Mouse (Mus musculus) heart, adult 2 months (tissue): ENCODE results near the gene Erp27. TPM values are rescaled to one million over a fixed set of nuclear protein-coding genes. Genes with fewer than 3 reads are reported as not detected.

Experiments
- DNase-seq, 2 experiments: peaks; one replicate each; pipeline ENCODE4 v3.0.0; 2021
- H3K27ac ChIP-seq: fragments of 200-600 bp; 2 replicates; pipeline ENCODE4 v1.8.1; 2022
- H3K27me3 ChIP-seq: fragments of 200-500 bp; 2 replicates; pipeline ENCODE4 v1.6.1; 2012; ENCODE audit warnings: mild to moderate bottlenecking, low read length, inconsistent platforms, mixed read lengths; ENCODE audit not compliant: control insufficient read depth, insufficient read depth
- H3K36me3 ChIP-seq: fragments of 200-500 bp; 2 replicates; pipeline ENCODE4 v1.6.1; 2012; ENCODE audit warnings: low read length, inconsistent platforms; ENCODE audit not compliant: control insufficient read depth, insufficient read depth
- H3K4me1 ChIP-seq: fragments of 200-500 bp; 2 replicates; pipeline ENCODE4 v1.6.1; 2011; ENCODE audit warnings: low read length; ENCODE audit not compliant: control insufficient read depth, insufficient read depth
- H3K4me3 ChIP-seq: fragments of 200-600 bp; 2 replicates; pipeline ENCODE4 v1.8.1; 2022
- H3K79me2 ChIP-seq: fragments of 200-500 bp; replicated peaks from 2 replicates; pipeline ENCODE4 v1.6.1; 2012; ENCODE audit warnings: mild to moderate bottlenecking, inconsistent platforms, low read length, moderate library complexity, mixed read lengths; ENCODE audit not compliant: control insufficient read depth, insufficient read depth
- H3K9ac ChIP-seq: fragments of 200-500 bp; 2 replicates; pipeline ENCODE4 v1.6.1; 2012; ENCODE audit warnings: low read depth, mild to moderate bottlenecking, control low read depth, inconsistent platforms, low read length, mixed read lengths
- CTCF ChIP-seq: fragments of 200-600 bp; IDR thresholded peaks from 2 replicates; pipeline ENCODE4 v1.8.1; 2022; ENCODE audit warnings: antibody characterized with exemption, mild to moderate bottlenecking, moderate library complexity
- EP300 ChIP-seq: fragments of 200-500 bp; IDR thresholded peaks from 2 replicates; pipeline ENCODE4 v1.6.1; 2011; ENCODE audit warnings: low read depth, low read length, control low read depth; ENCODE audit not compliant: insufficient read depth
- POLR2A ChIP-seq: fragments of 200-500 bp; IDR thresholded peaks from 2 replicates; pipeline ENCODE4 v1.6.1; 2011; ENCODE audit warnings: mild to moderate bottlenecking, low read depth, low read length, control low read depth; ENCODE audit not compliant: insufficient read depth
- WGBS: fragments of 180-500 bp; shearing (Covaris S2); methylation state at CpG from one replicate; pipeline ENCODE4 v1.1.7; 2018; 5-methylcytosine and 5-hydroxymethylcytosine counted together
- intact Hi-C: fragments of 180-260 bp; cut with DNase I; formaldehyde crosslinking; loops from one replicate; pipeline ENCODE4 v1.15.1; 2025
- polyA plus RNA-seq: library from polyadenylated mRNA; depleted of rRNA; stranded (reverse); fragments of >200 nt; gene quantifications from 2 replicates; pipeline ENCODE4 v1.2.3, GENCODE M21; 2012
- total RNA-seq, 2 experiments: library from RNA; stranded (reverse); gene quantifications; 2 replicates each; pipeline ENCODE4 v1.2.3; 2021

Gene Erp27
- total and polyA plus RNA-seq, 3 experiments, result 0.51 TPM; not detected in 2

GRCm38 (mm10) chr6:136883431-136883915 lies 38.5 kb downstream of the Erp27 start:
- Histone ChIP-seq H3K9ac (no peak overlapping the region), H3K79me2 (no peaks in the 10 kb centered on the region), H3K4me1 (peaks cover 2% of the 10 kb centered on the region), H3K36me3 (no peaks in the 10 kb centered on the region), H3K27me3 (no peaks in the 10 kb centered on the region), H3K4me3 (no peak overlapping the region), H3K27ac (no peak overlapping the region)
- 59% methylated on average over 3 of the region's 3 CpGs for WGBS
- DNase-seq, result no peak
- intact Hi-C loops, result no loop called here
- TF ChIP-seq EP300 (no peak), POLR2A (no peak), CTCF (no peak)

- H3K79me2 ChIP-seq, result no peaks in the 10 kb centered on the region
- H3K4me1 ChIP-seq, result no peaks in the 10 kb centered on the region; the same call in 1 of the 2 replicates
- no peak overlapping the region for H3K9ac ChIP-seq
- intact Hi-C loops, result no loop called here
- TF ChIP-seq EP300, result no peak
- no peak for TF ChIP-seq CTCF
- TF ChIP-seq POLR2A, result no peak
- no peak overlapping the region for H3K27ac ChIP-seq
- no peak for DNase-seq
- no peaks in the 10 kb centered on the region for H3K27me3 ChIP-seq
- 82% methylated on average over 8 of the region's 8 CpGs for WGBS
- no peak overlapping the region for H3K4me3 ChIP-seq
- H3K36me3 ChIP-seq, result no peaks in the 10 kb centered on the region
Observed at GRCm38 (mm10) chr6:136881678-136882077, 40.3 kb downstream of the Erp27 start.

- no peaks in the 10 kb centered on the region for H3K27me3 ChIP-seq
- intact Hi-C loops, result no loop called here
- H3K4me3 ChIP-seq, result peak within 1 kb of the TSS; percentile 43
- DNase-seq, result peak; percentile 73 to 74
- no peaks in the 10 kb centered on the region for H3K36me3 ChIP-seq
- 24% methylated on average over 9 of the region's 9 CpGs for WGBS
- TF ChIP-seq CTCF (no peak), POLR2A (peak; percentile 98), EP300 (0 out of 2 replicates have a peak, but pooled peaks have one; percentile 33)
- peak within 1 kb of the TSS; percentile 65 for H3K27ac ChIP-seq
- peak within 1 kb of the TSS; percentile 85 for H3K9ac ChIP-seq
- H3K4me1 ChIP-seq, result no peaks in the 10 kb centered on the region
- H3K79me2 ChIP-seq, result no peaks in the 10 kb centered on the region
Observed at GRCm38 (mm10) chr6:136875670-136876069, 46.3 kb downstream of the Erp27 start, which contains the start of gene Mgp. Gene Mgp, minus strand, starts transcription at chr6:136875823.

GRCm38 (mm10) chr6:136874599-136874998 lies 47.4 kb downstream of the Erp27 start:
- Histone ChIP-seq H3K27ac (peak overlapping the region; percentile 65), H3K4me3 (peak overlapping the region; percentile 43)
- intact Hi-C loops, result no loop called here

GRCm38 (mm10) chr6:136868921-136869320 lies 53.1 kb downstream of the Erp27 start:
- DNase-seq, result no peak
- 63% methylated on average over 5 of the region's 5 CpGs for WGBS
- Histone ChIP-seq H3K27me3 (0 out of 2 replicates have a peak, but pooled peaks cover 1% of the 10 kb centered on the region), H3K79me2 (no peaks in the 10 kb centered on the region), H3K4me3 (no peak overlapping the region), H3K27ac (no peak overlapping the region), H3K4me1 (no peaks in the 10 kb centered on the region), H3K36me3 (no peaks in the 10 kb centered on the region), H3K9ac (no peak overlapping the region)
- TF ChIP-seq CTCF (no peak), EP300 (no peak), POLR2A (no peak)
- intact Hi-C loops, result no loop called here

More at GRCm38 (mm10) chr6:136874599-136874998, 47.4 kb downstream of the Erp27 start:
- Histone ChIP-seq H3K4me1 (no peaks in the 10 kb centered on the region), H3K36me3 (no peaks in the 10 kb centered on the region), H3K79me2 (no peaks in the 10 kb centered on the region), H3K27me3 (no peaks in the 10 kb centered on the region), H3K9ac (peak overlapping the region; percentile 67)
- WGBS, result 15% methylated on average over 8 of the region's 8 CpGs
- TF ChIP-seq EP300 (no peak), POLR2A (peak; percentile 40; the same call in 1 of the 2 replicates), CTCF (no peak)
- DNase-seq, result peak in 1 of 2 experiments; percentile 38

GRCm38 (mm10) chr6:136866150-136866549 lies 55.8 kb downstream of the Erp27 start:
- no peak overlapping the region for H3K4me3 ChIP-seq
- no peak for DNase-seq
- no peaks in the 10 kb centered on the region for H3K79me2 ChIP-seq
- 92% methylated on average over 4 of the region's 4 CpGs for WGBS
- intact Hi-C loops, result no loop called here
- H3K9ac ChIP-seq, result no peak overlapping the region
- H3K27me3 ChIP-seq, result 0 out of 2 replicates have a peak, but pooled peaks cover 1% of the 10 kb centered on the region
- TF ChIP-seq CTCF (no peak), EP300 (no peak), POLR2A (no peak)
- H3K36me3 ChIP-seq, result no peaks in the 10 kb centered on the region
- H3K4me1 ChIP-seq, result no peaks in the 10 kb centered on the region; the same call in 1 of the 2 replicates
- H3K27ac ChIP-seq, result no peak overlapping the region
